Mouse (Mus musculus) kidney, adult 2 months (tissue): Measurements from ENCODE around the gene Hist2h2aa1. TPM values are rescaled to one million over a fixed set of nuclear protein-coding genes. Genes with fewer than 3 reads are reported as not detected.

ENCODE experiments used
- DNase-seq: peaks from one replicate; pipeline ENCODE4 v3.0.0; 2021
- H3K27ac ChIP-seq: fragments of 200-500 bp; 2 replicates; pipeline ENCODE4 v1.5.1; 2012; ENCODE audit warnings: low read depth, low read length, control low read depth, inconsistent platforms; ENCODE audit not compliant: insufficient read depth
- H3K27me3 ChIP-seq: fragments of 200-500 bp; replicated peaks from 2 replicates; pipeline ENCODE4 v1.6.1; 2012; ENCODE audit warnings: mild to moderate bottlenecking, moderate library complexity, low read length, inconsistent platforms; ENCODE audit not compliant: control insufficient read depth, insufficient read depth
- H3K36me3 ChIP-seq: fragments of 200-500 bp; 2 replicates; pipeline ENCODE4 v1.6.1; 2012; ENCODE audit warnings: mild to moderate bottlenecking, moderate library complexity, low read length, inconsistent platforms; ENCODE audit not compliant: control insufficient read depth, insufficient read depth
- H3K4me1 ChIP-seq: fragments of 200-500 bp; 2 replicates; pipeline ENCODE4 v1.6.1; 2011; ENCODE audit warnings: low read length; ENCODE audit not compliant: control insufficient read depth, insufficient read depth
- H3K4me3 ChIP-seq: fragments of 200-500 bp; 2 replicates; pipeline ENCODE4 v1.5.1; 2011; ENCODE audit warnings: mild to moderate bottlenecking, low read depth, low read length, control low read depth; ENCODE audit not compliant: insufficient read depth
- CTCF ChIP-seq: fragments of 200-500 bp; conservative IDR thresholded peaks from 2 replicates; pipeline ENCODE4 v1.5.1; 2011; ENCODE audit warnings: low read depth, mild to moderate bottlenecking, control low read depth, low read length, moderate library complexity, mixed read lengths; ENCODE audit not compliant: insufficient read depth, insufficient read length
- POLR2A ChIP-seq: fragments of 200-500 bp; IDR thresholded peaks from one replicate; pipeline ENCODE4 v1.6.1; 2011; ENCODE audit warnings: low read depth, low read length, control low read depth
- WGBS: fragments of 180-500 bp; shearing (Covaris S2); methylation state at CpG from one replicate; pipeline ENCODE4 v1.1.7; 2018; 5-methylcytosine and 5-hydroxymethylcytosine counted together
- polyA plus RNA-seq: library from polyadenylated mRNA; depleted of rRNA; stranded (reverse); fragments of >200 nt; gene quantifications from 2 replicates; pipeline ENCODE4 v1.2.3, GENCODE M21; 2012

The Hist2h2aa1 gene
- polyA plus RNA-seq, 1 experiment, result 285 TPM

DNA sequence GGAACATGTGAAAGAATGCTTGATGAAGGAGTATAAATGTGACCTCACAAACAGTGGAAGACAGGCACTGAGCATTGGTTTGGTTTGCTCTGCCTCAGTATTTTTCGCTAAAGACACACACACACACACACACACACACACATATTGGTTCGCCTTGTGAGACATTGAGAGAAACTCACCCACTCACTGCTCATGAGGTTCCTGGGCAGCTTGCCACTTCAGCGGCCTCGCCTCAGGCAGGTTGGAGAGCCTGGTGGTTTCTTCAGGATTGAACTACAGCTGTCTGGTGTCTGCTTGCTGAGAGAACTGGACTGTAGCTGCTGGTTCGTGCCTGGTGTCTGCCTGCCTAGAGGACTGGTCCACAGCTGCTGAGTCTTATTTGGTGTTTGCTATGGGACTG lies 14.9 kb downstream of the Hist2h2aa1 start:
- Histone ChIP-seq H3K4me1 (peaks cover 4% of the 10 kb centered on the region; the same call in 1 of the 2 replicates), H3K36me3 (no peaks in the 10 kb centered on the region), H3K27me3 (no peaks in the 10 kb centered on the region), H3K27ac (no peak overlapping the region), H3K4me3 (no peak overlapping the region)
- TF ChIP-seq CTCF (no peak), POLR2A (no peak)
- WGBS, result 95% methylated on average over 5 of the region's 5 CpGs
- DNase-seq, result no peak

- TF ChIP-seq POLR2A, result no peak
- TF ChIP-seq CTCF, result no peak
- H3K27ac ChIP-seq, result peak overlapping the region; percentile 60; the same call in 1 of the 2 replicates
- WGBS, result 70% methylated on average over 3 of the region's 3 CpGs
- no peaks in the 10 kb centered on the region for H3K36me3 ChIP-seq
- H3K4me1 ChIP-seq, result peaks cover 4% of the 10 kb centered on the region; the same call in 1 of the 2 replicates
- no peaks in the 10 kb centered on the region for H3K27me3 ChIP-seq
- no peak overlapping the region for H3K4me3 ChIP-seq
- no peak for DNase-seq
Measured at GRCm38 (mm10) chr3:96261623-96262022, 16.3 kb downstream of the Hist2h2aa1 start.

DNA sequence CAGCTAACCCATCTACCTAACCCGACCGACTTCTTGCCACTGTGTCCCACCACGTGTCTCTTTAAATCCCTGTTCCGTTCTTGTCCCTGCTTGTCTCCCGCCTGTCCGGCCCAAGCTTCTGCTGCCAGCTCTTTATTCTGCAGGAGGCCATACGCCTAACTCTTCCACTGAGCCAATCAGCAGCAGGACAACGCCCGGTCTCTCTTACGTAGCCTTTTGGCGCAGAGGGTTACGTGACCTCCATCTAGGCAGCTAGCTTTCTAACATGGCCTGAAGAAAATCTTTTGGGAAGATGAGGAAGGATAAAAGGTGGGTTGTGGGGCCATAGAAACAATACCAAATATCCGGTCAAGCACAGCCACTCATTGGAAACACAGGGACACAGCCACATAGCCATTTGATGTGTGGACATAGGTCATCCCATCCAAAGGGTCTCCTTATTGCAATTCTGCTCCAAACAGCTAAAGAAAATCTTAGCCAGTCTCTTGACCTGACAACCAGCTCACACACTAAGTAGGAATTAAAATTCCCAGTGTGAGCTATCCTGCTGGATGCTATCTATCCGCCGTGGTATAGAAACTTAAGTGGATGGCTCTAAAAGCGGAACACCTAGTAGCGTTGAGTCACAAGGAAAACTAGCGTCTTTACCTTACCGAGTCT lies 17.0 kb downstream of the Hist2h2aa1 start:
- peak overlapping the region; percentile 60 for H3K27ac ChIP-seq
- H3K36me3 ChIP-seq, result no peaks in the 10 kb centered on the region
- DNase-seq, result peak; percentile 91
- 3% methylated on average over 19 of the region's 19 CpGs for WGBS
- TF ChIP-seq CTCF (no peak), POLR2A (no peak)
- H3K27me3 ChIP-seq, result no peaks in the 10 kb centered on the region
- peak overlapping the region; percentile 60 for H3K4me3 ChIP-seq
- H3K4me1 ChIP-seq, result peaks cover 4% of the 10 kb centered on the region; the same call in 1 of the 2 replicates

DNA sequence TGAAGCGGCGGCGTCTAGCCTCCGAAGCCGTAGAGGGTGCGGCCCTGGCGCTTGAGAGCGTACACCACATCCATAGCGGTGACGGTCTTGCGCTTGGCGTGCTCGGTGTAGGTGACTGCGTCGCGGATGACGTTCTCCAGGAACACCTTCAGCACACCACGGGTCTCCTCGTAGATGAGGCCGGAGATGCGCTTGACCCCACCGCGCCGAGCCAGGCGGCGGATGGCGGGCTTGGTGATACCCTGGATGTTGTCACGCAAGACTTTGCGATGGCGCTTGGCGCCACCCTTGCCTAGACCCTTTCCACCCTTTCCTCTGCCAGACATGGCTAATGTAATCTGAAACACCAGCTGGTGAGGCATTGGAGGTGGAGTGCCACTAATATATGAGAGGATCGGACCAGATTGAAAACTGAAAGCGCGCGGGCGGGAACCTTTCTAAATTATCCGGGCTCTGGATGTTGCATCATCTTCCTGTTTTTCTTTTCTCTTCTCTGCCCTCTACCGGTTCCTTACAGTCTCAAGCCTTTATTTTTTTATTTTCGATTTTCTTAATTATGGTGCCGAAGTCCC lies 17.8 kb downstream of the Hist2h2aa1 start, which contains the start of gene Hist2h4:
Gene Hist2h4 (minus strand): TSS at position 333 of the 572 bp plus-strand sequence.
- DNase-seq, result peak; percentile 98
- WGBS, result under 1% methylated on average over 40 of the region's 40 CpGs
- TF ChIP-seq POLR2A, result peak; percentile 98
- TF ChIP-seq CTCF, result peak; percentile 23; the same call in 1 of the 2 replicates

GRCm38 (mm10) chr3:96263558-96264403 lies 18.5 kb downstream of the Hist2h2aa1 start:
- H3K27ac ChIP-seq, result peak overlapping the region; percentile 97
- 2% methylated on average over 27 of the region's 27 CpGs for WGBS
- H3K36me3 ChIP-seq, result no peaks in the 10 kb centered on the region
- no peaks in the 10 kb centered on the region for H3K27me3 ChIP-seq
- peak overlapping the region; percentile 60 for H3K4me3 ChIP-seq
- TF ChIP-seq CTCF, result no peak
- TF ChIP-seq POLR2A, result no peak
- peaks cover 8% of the 10 kb centered on the region; the same call in 1 of the 2 replicates for H3K4me1 ChIP-seq
- no peak for DNase-seq

More for the DNA sequence above, 17.8 kb downstream of the Hist2h2aa1 start, which contains the start of gene Hist2h4:
- Histone ChIP-seq H3K4me3 (peak within 1 kb of the TSS; percentile 60), H3K27ac (peak within 1 kb of the TSS; percentile 97), H3K4me1 (peaks cover 6% of the 10 kb centered on the region; the same call in 1 of the 2 replicates), H3K36me3 (no peaks in the 10 kb centered on the region), H3K27me3 (no peaks in the 10 kb centered on the region)

DNA sequence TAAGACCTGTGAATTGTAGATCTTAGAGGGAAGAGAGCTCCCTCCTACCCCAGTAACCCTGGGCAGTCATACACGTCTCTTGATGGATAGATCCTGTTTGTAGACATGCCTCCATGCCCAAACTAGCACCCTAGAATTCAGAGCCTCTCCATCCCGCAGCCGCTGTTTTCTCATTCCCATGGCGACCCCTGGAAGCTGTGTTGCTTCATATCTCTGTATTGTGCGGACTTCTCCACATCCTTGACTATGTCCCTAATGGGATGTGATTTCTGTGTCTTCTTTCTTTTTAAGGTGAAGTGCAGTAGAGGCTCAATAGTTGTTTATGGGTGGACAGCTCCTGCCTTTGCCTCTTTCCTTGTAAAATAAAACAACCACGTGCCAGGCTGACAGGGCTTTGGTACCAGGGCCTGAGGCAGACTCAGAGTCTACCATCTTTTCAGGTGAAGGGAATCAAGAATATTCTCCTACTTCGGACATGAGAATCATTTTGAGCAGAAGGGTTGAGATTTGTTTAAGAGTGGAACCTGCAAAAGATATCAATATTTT lies 19.2 kb downstream of the Hist2h2aa1 start:
- H3K4me1 ChIP-seq, result peaks cover 8% of the 10 kb centered on the region; the same call in 1 of the 2 replicates
- no peaks in the 10 kb centered on the region for H3K27me3 ChIP-seq
- no peak for TF ChIP-seq POLR2A
- no peak for DNase-seq
- peak overlapping the region; percentile 97 for H3K27ac ChIP-seq
- H3K36me3 ChIP-seq, result no peaks in the 10 kb centered on the region
- no peak overlapping the region for H3K4me3 ChIP-seq
- WGBS, result 76% methylated on average over 7 of the region's 7 CpGs
